In the genomic region with DNA sequence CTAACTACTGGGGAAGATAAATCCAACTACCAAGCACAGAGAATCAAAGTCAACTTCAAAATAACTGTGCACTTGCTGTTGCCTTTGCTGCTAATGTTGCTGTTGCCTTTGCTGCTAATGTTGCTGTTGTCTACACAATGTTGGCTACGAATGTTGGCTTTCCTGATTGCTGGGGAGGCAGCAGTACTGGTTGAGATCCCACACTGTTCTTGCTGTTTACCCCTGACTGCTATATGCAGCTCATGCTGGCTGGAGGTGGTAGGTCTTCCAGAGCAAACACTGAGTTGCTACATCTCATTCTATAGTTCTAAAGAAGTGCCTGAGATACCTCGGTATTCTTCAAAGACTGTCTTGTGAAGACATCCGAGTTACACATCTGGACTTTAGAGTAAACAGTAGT, we compare ENCODE assay signal across 26 mouse cellular contexts. TPM values are rescaled to one million over a fixed set of nuclear protein-coding genes. Genes with fewer than 3 reads are reported as not detected.
A peak's percentile ranks its signal among the peaks of the same experiment; 100 is the strongest.
DNase-seq lines count a peak whose midpoint lies in the region; ATAC-seq and TF ChIP-seq lines count a peak whose summit lies in the region.
"Had no signal": no experiment of that assay in that cellular context is flagged by ENCODE, and none has a peak within 500 bp of the region (broad histone marks: within the 10 kb centered on the region; RNA-seq: fewer than 3 reads in every experiment).

No protein-coding gene starts in this region.

- ATAC-seq in forebrain, embryonic 11.5 days (replicated peaks; ENCODE audit: low FRiP score) = no peak
- no peak for ATAC-seq in intestine, embryonic 15.5 days
- ATAC-seq: forebrain, embryonic 14.5 days; forebrain, postnatal 0 days; hindbrain, postnatal 0 days; Patski had no signal

- H3K4me2 ChIP-seq in forebrain, embryonic 11.5 days (ENCODE audit: low read depth, low read length, severe bottlenecking) = no peak overlapping the region
- no peak overlapping the region for H3K4me2 ChIP-seq in intestine, embryonic 15.5 days (replicated peaks)
- H3K4me2 ChIP-seq: embryonic facial prominence, embryonic 13.5 days; heart, embryonic 13.5 days; hindbrain, embryonic 14.5 days had no signal

- no peak overlapping the region for H3K4me3 ChIP-seq in forebrain, embryonic 11.5 days (ENCODE audit: low read depth, low read length)
- no peak overlapping the region for H3K4me3 ChIP-seq in forebrain, embryonic 10.5 days
- no peak overlapping the region for H3K4me3 ChIP-seq in spleen, adult 2 months (ENCODE audit: extremely low read depth, insufficient read depth, insufficient read length)
- no peak overlapping the region for H3K4me3 ChIP-seq in intestine, embryonic 15.5 days (replicated peaks)
- H3K4me3 ChIP-seq: embryonic facial prominence, embryonic 10.5 days; embryonic facial prominence, embryonic 13.5 days; erythroblast, embryonic 14.5 days; gastrocnemius, adult 2 months; heart, embryonic 10.5 days; heart, embryonic 13.5 days had no signal

- H3K9ac ChIP-seq in forebrain, embryonic 11.5 days (ENCODE audit: low read length) = no peak overlapping the region
- no peak overlapping the region for H3K9ac ChIP-seq in intestine, embryonic 15.5 days
- H3K9ac ChIP-seq: embryonic facial prominence, embryonic 13.5 days; forebrain, postnatal 0 days; heart, embryonic 13.5 days; hindbrain, embryonic 14.5 days had no signal

- no peak overlapping the region for H3K27ac ChIP-seq in forebrain, embryonic 11.5 days (ENCODE audit: low read depth, low read length)
- H3K27ac ChIP-seq in forebrain, embryonic 10.5 days = no peak overlapping the region
- peak overlapping the region; percentile 93 for H3K27ac ChIP-seq in spleen, adult 2 months (ENCODE audit: insufficient read depth, low read length)
- no peak overlapping the region for H3K27ac ChIP-seq in intestine, embryonic 15.5 days
- H3K27ac ChIP-seq: embryonic facial prominence, embryonic 10.5 days; embryonic facial prominence, embryonic 13.5 days; gastrocnemius, adult 2 months; heart, embryonic 10.5 days; heart, embryonic 13.5 days; hindbrain, embryonic 14.5 days; hindbrain, postnatal 0 days had no signal

- peak; percentile 2 for DNase-seq in forebrain, embryonic 11.5 days (ENCODE audit: low spot score)
- DNase-seq in forebrain, embryonic 10.5 days (ENCODE audit: extremely low spot score, low spot score) = no peak
- no peak for DNase-seq in spleen, adult 2 months (ENCODE audit: low read depth in 1 of 2, low spot score in 2 of 2)
- no peak for DNase-seq in spleen, postnatal 4 days (ENCODE audit: low spot score in 2 of 2)
- peak; percentile 20 for DNase-seq in CD4-positive helper T cell, adult 2 months (ENCODE audit: low read depth, low spot score)
- DNase-seq in naive thymus-derived CD4-positive, alpha-beta T cell, adult 2 months (ENCODE audit: low read depth) = peak; percentile 64
- DNase-seq: adrenal gland, postnatal 14 days; cerebellum, adult 11-12 months; cerebellum, adult 8-10 months; cerebellum, postnatal 36 days; embryo, embryonic 11 days; forebrain, postnatal 0 days; heart, postnatal 4 days had no signal

- no peaks in the 10 kb centered on the region for H3K9me3 ChIP-seq in forebrain, embryonic 11.5 days (ENCODE audit: control insufficient read depth, low read length)
- no peaks in the 10 kb centered on the region for H3K9me3 ChIP-seq in forebrain, embryonic 10.5 days
- no peaks in the 10 kb centered on the region for H3K9me3 ChIP-seq in intestine, embryonic 15.5 days
- H3K9me3 ChIP-seq: embryonic facial prominence, embryonic 10.5 days; embryonic facial prominence, embryonic 13.5 days; G1E; heart, embryonic 10.5 days; heart, embryonic 13.5 days had no signal

- no peak for TF ChIP-seq POLR2A in spleen, adult 2 months (IDR thresholded peaks at IDR 0.05; ENCODE audit: low read depth, low read length)

- H3K27me3 ChIP-seq in forebrain, embryonic 11.5 days (ENCODE audit: control insufficient read depth, insufficient read depth, low read length) = no peaks in the 10 kb centered on the region
- H3K27me3 ChIP-seq in forebrain, embryonic 10.5 days (ENCODE audit: poor library complexity, severe bottlenecking) = 0 out of 2 replicates have a peak, but pooled peaks cover 6% of the 10 kb centered on the region
- H3K27me3 ChIP-seq in spleen, adult 2 months (ENCODE audit: control insufficient read depth, insufficient read depth, low read length) = no peaks in the 10 kb centered on the region
- H3K27me3 ChIP-seq in intestine, embryonic 15.5 days (replicated peaks) = no peaks in the 10 kb centered on the region
- H3K27me3 ChIP-seq: CH12.LX; embryonic facial prominence, embryonic 13.5 days had no signal

- 87% methylated on average over 3 of the region's 3 CpGs for WGBS in forebrain, embryonic 11.5 days
- 93% methylated on average over 3 of the region's 3 CpGs for WGBS in forebrain, embryonic 10.5 days
- WGBS in spleen, adult 2 months = 43% methylated on average over 3 of the region's 3 CpGs
- WGBS in intestine, embryonic 15.5 days = 81% methylated on average over 3 of the region's 3 CpGs

- no peaks in the 10 kb centered on the region for H3K4me1 ChIP-seq in forebrain, embryonic 11.5 days (replicated peaks; ENCODE audit: control insufficient read depth, insufficient read depth, low read length)
- peaks cover 9% of the 10 kb centered on the region for H3K4me1 ChIP-seq in forebrain, embryonic 10.5 days
- peaks cover 60% of the 10 kb centered on the region; the same call in 1 of the 2 replicates for H3K4me1 ChIP-seq in spleen, adult 2 months (ENCODE audit: control insufficient read depth, insufficient read depth, insufficient read length)
- H3K4me1 ChIP-seq in intestine, embryonic 15.5 days (replicated peaks) = peaks cover 10% of the 10 kb centered on the region
- H3K4me1 ChIP-seq: embryonic facial prominence, embryonic 13.5 days had no signal

- no peak for TF ChIP-seq CTCF in spleen, adult 2 months (IDR thresholded peaks at IDR 0.05; ENCODE audit: extremely low read depth, insufficient read depth, insufficient read length, insufficient replicate concordance)

- H3K36me3 ChIP-seq in forebrain, embryonic 11.5 days (ENCODE audit: control insufficient read depth, insufficient read depth, low read length) = no peaks in the 10 kb centered on the region
- H3K36me3 ChIP-seq in forebrain, embryonic 10.5 days (replicated peaks) = no peaks in the 10 kb centered on the region
- no peaks in the 10 kb centered on the region for H3K36me3 ChIP-seq in spleen, adult 2 months (ENCODE audit: control insufficient read depth, insufficient read depth, low read length)
- H3K36me3 ChIP-seq in intestine, embryonic 15.5 days = no peaks in the 10 kb centered on the region
- H3K36me3 ChIP-seq: embryonic facial prominence, embryonic 10.5 days; embryonic facial prominence, embryonic 13.5 days; G1E; heart, embryonic 10.5 days; heart, embryonic 13.5 days had no signal

RNA-seq across cellular contexts. Expression of a gene that starts 36.5 kb away (rescaled TPM):
- 0.83 and 1.4 TPM in 2 replicates for polyA plus RNA-seq in forebrain, embryonic 11.5 days (2014; fragmentation: Nextera tagmentation; extraction: Ambion mirVana)
- polyA plus RNA-seq in forebrain, embryonic 10.5 days (2016; fragmentation: Nextera tagmentation; extraction: Ambion mirVana) = 0.19 and 0.36 TPM in 2 replicates
- polyA plus RNA-seq in spleen, adult 2 months (2012; rRNA removed) = 24.6 and 34.7 TPM in 2 replicates
- 29.3 TPM in 2 replicates for polyA plus RNA-seq in intestine, embryonic 15.5 days (2015; fragmentation: Nextera tagmentation; extraction: Ambion mirVana)
- polyA plus RNA-seq: erythroblast, embryonic 14.5 days; G1E had no signal

Comparison
In these comparisons a context has a peak if more than half of its experiments do, and no peak if none do; other contexts are left out.
1. DNase-seq: peak in forebrain, embryonic 11.5 days (single experiment), CD4-positive helper T cell, adult 2 months (single experiment) and naive thymus-derived CD4-positive, alpha-beta T cell, adult 2 months (single experiment); none in forebrain, embryonic 10.5 days (single experiment), spleen, adult 2 months (0 of 2) and spleen, postnatal 4 days (0 of 2).
2. RNA of a gene that starts 36.5 kb away (polyA plus RNA-seq): 29.3 TPM in intestine, embryonic 15.5 days and 24.6 to 34.7 TPM in spleen, adult 2 months; 0.83 to 1.4 TPM in forebrain, embryonic 11.5 days and 0.19 to 0.36 TPM in forebrain, embryonic 10.5 days; every median in the first group is over 10 times any median in the second.